Mouse (Mus musculus): ENCODE data around the gene Aknad1. TPM values are rescaled to one million over a fixed set of nuclear protein-coding genes. Genes with fewer than 3 reads are reported as not detected.
A peak's percentile ranks its signal among the peaks of the same experiment; 100 is the strongest.

Aknad1 gene
- polyA plus RNA-seq, 1 experiment from 2014 or later, result 0.30 TPM

DNA sequence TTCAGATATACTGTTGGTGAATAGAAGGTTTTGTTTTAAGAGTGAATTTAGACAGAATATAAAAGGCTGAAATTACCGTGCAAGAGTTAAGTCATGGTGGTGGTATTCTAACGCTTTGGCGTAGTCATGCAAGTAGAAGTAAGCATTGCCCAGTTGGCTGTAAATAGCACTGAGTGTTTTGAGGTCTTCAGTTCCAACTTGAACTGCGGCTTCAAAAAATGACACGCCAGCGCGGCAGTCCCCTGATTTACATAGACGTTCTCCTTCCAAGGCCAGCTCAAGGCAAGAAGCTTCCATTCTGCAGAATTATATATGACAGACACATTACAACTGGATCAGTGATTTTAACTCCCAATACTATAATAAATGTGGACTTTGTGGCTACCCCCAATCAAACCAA, 36.7 kb upstream of the Aknad1 start:
- WGBS, result 95% methylated on average over 8 of the region's 8 CpGs
- DNase-seq (ENCODE audit: low spot score), result no peak
- Histone ChIP-seq H3K36me3 (ENCODE audit: control insufficient read depth, insufficient read depth, low read length) (peaks cover 13% of the 10 kb centered on the region; the same call in 1 of the 2 replicates), H3K9me3 (ENCODE audit: control insufficient read depth, low read length) (no peaks in the 10 kb centered on the region), H3K9ac (ENCODE audit: low read length) (no peak overlapping the region), H3K27me3 (ENCODE audit: control insufficient read depth, insufficient read depth, low read length) (no peaks in the 10 kb centered on the region), H3K4me2 (replicated peaks; ENCODE audit: low read depth) (no peak overlapping the region), H3K4me1 (replicated peaks; ENCODE audit: control insufficient read depth, insufficient read depth) (no peaks in the 10 kb centered on the region), H3K27ac (replicated peaks) (no peak overlapping the region), H3K4me3 (ENCODE audit: low read depth, low read length) (no peak overlapping the region)
- no peak for ATAC-seq (ENCODE audit: low FRiP score, low TSS enrichment)
- no peak for TF ChIP-seq CTCF (IDR thresholded peaks at IDR 0.05; ENCODE audit: low read depth)
- no peak for TF ChIP-seq EP300 (optimal IDR thresholded peaks at IDR 0.05)

DNA sequence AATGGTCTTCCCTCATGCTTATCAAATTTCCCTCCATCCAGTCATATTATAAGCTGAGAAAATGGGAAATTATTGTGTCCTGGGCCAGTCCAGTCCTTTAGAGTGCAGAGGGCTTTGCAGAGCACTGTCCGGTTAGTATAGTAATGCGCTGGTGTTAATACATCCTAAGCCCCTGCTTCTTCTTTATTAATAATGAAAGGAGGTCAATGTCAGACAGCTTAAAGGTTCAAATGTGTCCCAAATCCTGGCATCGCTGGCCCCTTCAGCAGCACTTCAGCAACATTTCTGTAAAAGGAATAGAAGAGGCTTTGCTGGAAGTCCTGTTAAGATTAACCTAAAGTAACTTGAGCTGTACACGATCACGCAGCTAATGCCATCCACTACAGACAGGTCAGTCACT, 28.2 kb upstream of the Aknad1 start:
- DNase-seq (ENCODE audit: low spot score), result no peak
- Histone ChIP-seq H3K4me2 (replicated peaks; ENCODE audit: low read depth) (no peak overlapping the region), H3K9me3 (ENCODE audit: control insufficient read depth, low read length) (no peaks in the 10 kb centered on the region), H3K4me1 (replicated peaks; ENCODE audit: control insufficient read depth, insufficient read depth) (peaks cover 3% of the 10 kb centered on the region; the same call in 1 of the 2 replicates), H3K9ac (ENCODE audit: low read length) (no peak overlapping the region), H3K4me3 (ENCODE audit: low read depth, low read length) (no peak overlapping the region), H3K36me3 (ENCODE audit: control insufficient read depth, insufficient read depth, low read length) (no peaks in the 10 kb centered on the region), H3K27me3 (ENCODE audit: control insufficient read depth, insufficient read depth, low read length) (no peaks in the 10 kb centered on the region), H3K27ac (replicated peaks) (no peak overlapping the region)
- ATAC-seq (ENCODE audit: low FRiP score, low TSS enrichment), result no peak
- TF ChIP-seq CTCF (IDR thresholded peaks at IDR 0.05; ENCODE audit: low read depth) (no peak), EP300 (optimal IDR thresholded peaks at IDR 0.05) (no peak)
- WGBS, result 83% methylated on average over 5 of the region's 5 CpGs

DNA sequence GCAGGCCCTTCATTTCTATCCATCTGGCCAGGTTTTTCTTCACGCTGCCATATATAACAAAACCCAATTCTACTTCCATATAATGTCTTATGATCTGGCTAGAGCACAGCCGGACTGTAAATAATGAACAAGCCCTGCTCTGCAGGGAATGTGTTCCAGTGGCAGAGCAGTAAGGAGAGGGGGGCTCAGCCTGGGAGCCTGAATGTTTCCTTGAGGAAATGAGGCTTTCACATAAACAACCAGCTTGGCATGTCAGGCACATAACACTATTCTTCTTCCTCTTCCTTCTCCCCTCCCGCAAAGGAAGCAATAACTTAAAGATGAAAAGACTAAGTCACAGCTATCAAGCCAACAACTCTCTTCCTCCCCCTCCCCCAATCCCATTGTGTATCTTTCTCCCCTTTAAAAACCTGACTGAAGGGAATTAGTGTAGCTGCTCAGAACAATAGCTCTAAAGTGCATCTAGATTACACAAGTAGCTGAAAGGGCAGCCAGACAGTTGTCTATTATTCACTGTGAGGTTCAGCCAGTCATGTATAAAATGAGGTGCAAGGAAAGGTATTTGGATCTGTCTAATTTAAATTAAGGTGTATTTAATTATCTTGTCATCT, 26.3 kb upstream of the Aknad1 start:
- no peak overlapping the region for H3K4me2 ChIP-seq (replicated peaks; ENCODE audit: low read depth)
- no peak overlapping the region for H3K9ac ChIP-seq (ENCODE audit: low read length)
- H3K9me3 ChIP-seq (ENCODE audit: control insufficient read depth, low read length), result no peaks in the 10 kb centered on the region
- no peak for ATAC-seq (ENCODE audit: low FRiP score, low TSS enrichment)
- H3K36me3 ChIP-seq (ENCODE audit: control insufficient read depth, insufficient read depth, low read length), result no peaks in the 10 kb centered on the region
- 43% methylated on average over 3 of the region's 3 CpGs for WGBS
- no peak overlapping the region for H3K4me3 ChIP-seq (ENCODE audit: low read depth, low read length)
- no peaks in the 10 kb centered on the region for H3K27me3 ChIP-seq (ENCODE audit: control insufficient read depth, insufficient read depth, low read length)
- DNase-seq (ENCODE audit: low spot score), result no peak
- peak overlapping the region; percentile 45; the same call in 1 of the 2 replicates for H3K27ac ChIP-seq (replicated peaks)
- peaks cover 3% of the 10 kb centered on the region; the same call in 1 of the 2 replicates for H3K4me1 ChIP-seq (replicated peaks; ENCODE audit: control insufficient read depth, insufficient read depth)
- no peak for TF ChIP-seq CTCF (IDR thresholded peaks at IDR 0.05; ENCODE audit: low read depth)
- no peak for TF ChIP-seq EP300 (optimal IDR thresholded peaks at IDR 0.05)

DNA sequence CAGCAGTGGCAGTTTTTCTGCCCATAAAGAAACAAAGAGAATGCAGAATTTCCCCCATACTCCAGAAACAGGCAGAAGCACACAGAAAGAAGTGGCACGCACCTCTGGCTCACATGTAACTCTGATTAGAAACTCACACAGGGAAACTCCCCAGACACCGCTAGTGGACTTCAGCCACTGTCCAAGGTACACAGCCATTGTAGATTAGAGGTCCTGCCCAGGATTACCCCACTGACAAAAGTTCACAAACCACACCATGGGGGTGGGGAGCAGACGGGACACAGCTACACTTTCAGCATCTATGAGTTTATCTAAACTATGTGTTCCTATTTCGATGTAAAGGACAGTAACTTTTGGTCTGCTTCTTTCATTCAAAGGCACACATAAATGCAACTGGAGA, 24.6 kb upstream of the Aknad1 start:
- Histone ChIP-seq H3K4me3 (ENCODE audit: low read depth, low read length) (no peak overlapping the region), H3K4me2 (replicated peaks; ENCODE audit: low read depth) (no peak overlapping the region), H3K9ac (ENCODE audit: low read length) (no peak overlapping the region), H3K4me1 (replicated peaks; ENCODE audit: control insufficient read depth, insufficient read depth) (peaks cover 3% of the 10 kb centered on the region; the same call in 1 of the 2 replicates), H3K27ac (replicated peaks) (no peak overlapping the region), H3K27me3 (ENCODE audit: control insufficient read depth, insufficient read depth, low read length) (no peaks in the 10 kb centered on the region), H3K9me3 (ENCODE audit: control insufficient read depth, low read length) (no peaks in the 10 kb centered on the region), H3K36me3 (ENCODE audit: control insufficient read depth, insufficient read depth, low read length) (no peaks in the 10 kb centered on the region)
- peak; percentile 74 for DNase-seq (ENCODE audit: low spot score)
- 74% methylated on average over 4 of the region's 4 CpGs for WGBS
- ATAC-seq (ENCODE audit: low FRiP score, low TSS enrichment), result peak; percentile 85
- TF ChIP-seq CTCF (IDR thresholded peaks at IDR 0.05; ENCODE audit: low read depth) (no peak), EP300 (optimal IDR thresholded peaks at IDR 0.05) (no peak)

DNA sequence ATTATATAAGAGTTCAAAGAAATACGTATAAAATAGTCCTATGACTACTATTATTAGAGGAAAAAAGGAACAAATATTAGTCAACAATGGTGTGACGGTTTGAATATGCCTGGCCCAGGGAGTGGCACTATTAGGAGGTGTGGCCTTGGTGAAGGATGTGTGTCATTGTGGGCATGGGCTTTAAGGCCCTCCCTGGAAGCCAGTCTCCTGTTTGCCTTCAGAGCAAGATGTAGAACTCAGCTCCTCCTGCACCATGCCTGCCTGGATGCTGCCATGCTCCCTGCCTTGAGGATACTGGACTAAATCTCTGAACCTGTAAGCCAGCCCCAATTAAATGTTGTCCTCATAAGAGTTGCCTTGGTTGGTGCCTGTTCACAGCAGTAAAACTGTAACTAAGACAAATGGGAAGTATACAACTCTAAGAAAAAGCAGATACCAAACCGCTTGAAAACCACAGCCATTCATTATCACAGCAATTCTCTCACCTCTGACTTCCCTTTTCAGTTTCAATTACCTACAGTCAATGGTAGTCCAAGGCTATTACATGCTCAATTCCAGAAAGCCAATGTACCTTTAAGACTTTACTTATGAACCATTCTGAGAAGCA, 21.5 kb upstream of the Aknad1 start:
- 64% methylated on average over 3 of the region's 3 CpGs for WGBS
- TF ChIP-seq CTCF (IDR thresholded peaks at IDR 0.05; ENCODE audit: low read depth) (no peak), EP300 (optimal IDR thresholded peaks at IDR 0.05) (no peak)
- Histone ChIP-seq H3K27me3 (ENCODE audit: control insufficient read depth, insufficient read depth, low read length) (no peaks in the 10 kb centered on the region), H3K4me3 (ENCODE audit: low read depth, low read length) (no peak overlapping the region), H3K9me3 (ENCODE audit: control insufficient read depth, low read length) (no peaks in the 10 kb centered on the region), H3K9ac (ENCODE audit: low read length) (no peak overlapping the region), H3K27ac (replicated peaks) (no peak overlapping the region; the same call in 1 of the 2 replicates), H3K4me2 (replicated peaks; ENCODE audit: low read depth) (no peak overlapping the region), H3K4me1 (replicated peaks; ENCODE audit: control insufficient read depth, insufficient read depth) (peaks cover 2% of the 10 kb centered on the region; the same call in 1 of the 2 replicates), H3K36me3 (ENCODE audit: control insufficient read depth, insufficient read depth, low read length) (no peaks in the 10 kb centered on the region)
- ATAC-seq (ENCODE audit: low FRiP score, low TSS enrichment) (no peak), DNase-seq (ENCODE audit: low spot score) (peak; percentile 19)

DNA sequence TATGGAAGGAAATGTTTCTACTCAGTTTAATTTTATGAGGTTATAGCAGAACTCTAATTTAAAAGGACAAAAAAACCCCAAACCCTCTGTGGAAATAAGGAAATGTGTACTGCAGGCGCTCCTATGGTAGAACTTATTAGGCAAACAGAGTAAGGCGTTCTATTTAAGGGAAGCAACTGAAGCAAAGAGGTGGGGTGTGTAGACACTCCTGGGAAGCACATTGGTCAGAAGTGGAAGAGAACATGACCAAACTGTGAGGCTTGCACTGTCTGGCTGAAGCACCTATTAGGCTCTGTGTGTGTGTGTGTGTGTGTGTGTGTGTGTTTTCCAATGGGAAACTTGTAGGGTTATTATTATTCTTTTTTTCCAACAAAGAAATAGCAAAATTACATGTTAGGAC, 20.1 kb upstream of the Aknad1 start:
- 51% methylated on average over 2 of the region's 2 CpGs for WGBS
- DNase-seq (ENCODE audit: low spot score) (no peak), ATAC-seq (ENCODE audit: low FRiP score, low TSS enrichment) (no peak)
- no peak overlapping the region for H3K4me3 ChIP-seq (ENCODE audit: low read depth, low read length)
- no peaks in the 10 kb centered on the region for H3K36me3 ChIP-seq (ENCODE audit: control insufficient read depth, insufficient read depth, low read length)
- no peak overlapping the region; the same call in 1 of the 2 replicates for H3K27ac ChIP-seq (replicated peaks)
- no peak for TF ChIP-seq CTCF (IDR thresholded peaks at IDR 0.05; ENCODE audit: low read depth)
- TF ChIP-seq EP300 (optimal IDR thresholded peaks at IDR 0.05), result no peak
- H3K9ac ChIP-seq (ENCODE audit: low read length), result no peak overlapping the region
- H3K27me3 ChIP-seq (ENCODE audit: control insufficient read depth, insufficient read depth, low read length), result no peaks in the 10 kb centered on the region
- H3K9me3 ChIP-seq (ENCODE audit: control insufficient read depth, low read length), result no peaks in the 10 kb centered on the region
- H3K4me1 ChIP-seq (replicated peaks; ENCODE audit: control insufficient read depth, insufficient read depth), result no peaks in the 10 kb centered on the region
- H3K4me2 ChIP-seq (replicated peaks; ENCODE audit: low read depth), result no peak overlapping the region

Measured in stomach, postnatal 0 days (tissue).